Mouse (Mus musculus): ENCODE data around the gene Mypn.

DNA sequence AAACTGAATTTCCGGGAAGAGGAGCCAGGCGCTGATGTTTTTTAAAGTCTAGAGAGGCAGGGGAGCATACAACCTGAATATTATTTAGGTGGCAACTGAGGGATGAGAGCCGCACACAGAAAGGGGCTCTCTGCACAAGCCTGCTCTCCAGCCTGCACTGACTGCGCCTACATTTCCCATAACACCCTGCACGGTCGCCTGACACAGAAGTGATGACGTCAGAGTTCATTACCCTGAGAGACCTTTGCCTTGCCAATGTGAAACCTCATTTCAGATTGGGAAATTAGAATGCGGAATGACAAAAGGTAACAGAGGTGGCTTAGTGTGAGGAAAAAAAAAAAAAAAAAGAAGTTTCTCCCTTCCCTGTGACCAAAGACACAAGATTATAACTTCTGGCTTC is 81.2 kb downstream of the Mypn start:
- TF ChIP-seq POLR2A (IDR thresholded peaks at IDR 0.05; ENCODE audit: borderline replicate concordance, insufficient read depth, low read length) (no peak), CTCF (IDR thresholded peaks at IDR 0.05; ENCODE audit: borderline replicate concordance, insufficient read depth, low read depth, low read length) (no peak)

All from cerebellum, adult 2 months (tissue).